ENCODE assay signal across 9 mouse cellular contexts in genomic region chr3:87618981-87619710, GRCm38 (mm10). TPM values are rescaled to one million over a fixed set of nuclear protein-coding genes. Genes with fewer than 3 reads are reported as not detected.
DNase-seq lines count a peak whose midpoint lies in the region; ATAC-seq lines count a peak whose summit lies in the region.
"Had no signal": no experiment of that assay in that cellular context is flagged by ENCODE, and none has a peak within 500 bp of the region (broad histone marks: within the 10 kb centered on the region; RNA-seq: fewer than 3 reads in every experiment).

No protein-coding gene starts in this region.

- intact Hi-C loops in heart, postnatal 14 days (cut with DNase I), result no loop called here

- no peak for DNase-seq in heart, embryonic 10.5 days (ENCODE audit: low spot score)
- DNase-seq in heart, postnatal 14 days, result no peak
- no peak for DNase-seq in intestine, embryonic 14.5 days (ENCODE audit: low spot score)
- no peak for DNase-seq in urinary bladder, postnatal 4 days (ENCODE audit: low spot score in 2 of 2)
- no peak for DNase-seq in cerebellum, adult 9-10 months
- no peak for DNase-seq in ovary, postnatal 14 days (ENCODE audit: low spot score)

- peaks cover 66% of the 10 kb centered on the region for H3K79me2 ChIP-seq in macrophage (ENCODE audit: inconsistent target)

- 44% methylated on average over 5 of the region's 5 CpGs for WGBS in heart, embryonic 10.5 days
- WGBS in embryonic facial prominence, embryonic 13.5 days, result 47% methylated on average over 5 of the region's 5 CpGs
- 35% methylated on average over 5 of the region's 5 CpGs for WGBS in intestine, embryonic 14.5 days
- WGBS in macrophage (ENCODE audit: missing documents), result 74% methylated on average over 4 of the region's 5 CpGs

- peak overlapping the region; percentile 91 for H3K9ac ChIP-seq in embryonic facial prominence, embryonic 13.5 days
- H3K9ac ChIP-seq in intestine, embryonic 14.5 days (ENCODE audit: low read length), result peak overlapping the region; percentile 88

- H3K27me3 ChIP-seq in heart, embryonic 10.5 days (ENCODE audit: insufficient read depth, poor library complexity, severe bottlenecking), result no peaks in the 10 kb centered on the region
- no peaks in the 10 kb centered on the region for H3K27me3 ChIP-seq in embryonic facial prominence, embryonic 13.5 days
- no peaks in the 10 kb centered on the region for H3K27me3 ChIP-seq in intestine, embryonic 14.5 days (replicated peaks; ENCODE audit: control insufficient read depth, insufficient read depth, low read length)

- H3K4me3 ChIP-seq in heart, embryonic 10.5 days, result peak overlapping the region; percentile 75
- peak overlapping the region; percentile 83 for H3K4me3 ChIP-seq in embryonic facial prominence, embryonic 13.5 days
- H3K4me3 ChIP-seq in intestine, embryonic 14.5 days (ENCODE audit: low read depth, low read length), result peak overlapping the region; percentile 67
- H3K4me3 ChIP-seq in macrophage (ENCODE audit: inconsistent target), result peak overlapping the region; percentile 71

- peaks cover 38% of the 10 kb centered on the region for H3K4me1 ChIP-seq in heart, embryonic 10.5 days
- peaks cover 43% of the 10 kb centered on the region for H3K4me1 ChIP-seq in embryonic facial prominence, embryonic 13.5 days
- H3K4me1 ChIP-seq in intestine, embryonic 14.5 days (replicated peaks; ENCODE audit: control insufficient read depth, insufficient read depth, low read length), result peaks cover 25% of the 10 kb centered on the region

- ATAC-seq in embryonic facial prominence, embryonic 13.5 days (ENCODE audit: insufficient number of reproducible peaks, insufficient read depth, low FRiP score, low TSS enrichment, low read depth), result no peak
- no peak for ATAC-seq in intestine, embryonic 14.5 days (replicated peaks; ENCODE audit: low FRiP score, low TSS enrichment, low read depth)
- ATAC-seq: Patski had no signal

- no peaks in the 10 kb centered on the region for H3K36me3 ChIP-seq in heart, embryonic 10.5 days
- no peaks in the 10 kb centered on the region for H3K36me3 ChIP-seq in embryonic facial prominence, embryonic 13.5 days
- no peaks in the 10 kb centered on the region for H3K36me3 ChIP-seq in intestine, embryonic 14.5 days (ENCODE audit: control insufficient read depth, insufficient read depth, low read length)
- H3K36me3 ChIP-seq in macrophage (ENCODE audit: inconsistent target), result no peaks in the 10 kb centered on the region

- peak overlapping the region; percentile 84 for H3K4me2 ChIP-seq in embryonic facial prominence, embryonic 13.5 days
- H3K4me2 ChIP-seq in intestine, embryonic 14.5 days (ENCODE audit: low read length), result peak overlapping the region; percentile 93

- H3K9me3 ChIP-seq in heart, embryonic 10.5 days, result no peaks in the 10 kb centered on the region
- no peaks in the 10 kb centered on the region for H3K9me3 ChIP-seq in embryonic facial prominence, embryonic 13.5 days
- H3K9me3 ChIP-seq in intestine, embryonic 14.5 days (ENCODE audit: control insufficient read depth, low read length), result no peaks in the 10 kb centered on the region

- peak overlapping the region; percentile 92; the same call in 1 of the 2 replicates for H3K27ac ChIP-seq in heart, embryonic 10.5 days
- H3K27ac ChIP-seq in embryonic facial prominence, embryonic 13.5 days, result no peak overlapping the region
- no peak overlapping the region for H3K27ac ChIP-seq in intestine, embryonic 14.5 days (ENCODE audit: low read depth)
- no peak overlapping the region for H3K27ac ChIP-seq in macrophage

RNA-seq across cellular contexts. Expression of gene Arhgef11, which starts 1.8 kb away (rescaled TPM):
- 11.5 and 11.7 TPM in 2 replicates for polyA plus RNA-seq in heart, embryonic 10.5 days (2016; fragmentation: Nextera tagmentation; extraction: Ambion mirVana)
- 10 to 100 TPM; 20.7 to 22.7 TPM for total RNA-seq in heart, postnatal 14 days (2021)
- 17.5 and 18.3 TPM in 2 replicates for polyA plus RNA-seq in embryonic facial prominence, embryonic 13.5 days (2015; fragmentation: Nextera tagmentation; extraction: Ambion mirVana)
- polyA plus RNA-seq in intestine, embryonic 14.5 days (2014; fragmentation: Nextera tagmentation; extraction: Ambion mirVana), result 17.6 and 18.9 TPM in 2 replicates
- total RNA-seq in macrophage (2018; cell fraction: chromatin; rRNA removed), result 10 to 100 TPM; 21.0 to 95.5 (median 64.7) TPM
- total RNA-seq in macrophage (2018; cell fraction: cytosol; rRNA removed), result 10 to 100 TPM; 16.2 to 28.0 (median 22.7) TPM
- 10 to 100 TPM; 18.4 to 54.6 (median 36.7) TPM for total RNA-seq in macrophage (2018; cell fraction: nucleus; rRNA removed)
- polyA plus RNA-seq in macrophage (2018), result 14.9 to 17.3 TPM (median 17.2 TPM) in 3 replicates
